Mouse (Mus musculus) liver, embryonic 14.5 days (tissue): ENCODE measurements around the gene Zfp664. TPM values are rescaled to one million over a fixed set of nuclear protein-coding genes. Genes with fewer than 3 reads are reported as not detected.

Experiments
- ATAC-seq: fragments of 200-750 bp; cut with Nextera tagmentation; 2 replicates; pipeline ENCODE4 v1.8.0; 2017; ENCODE audit warnings: moderate number of reproducible peaks, mild to moderate bottlenecking, moderate library complexity; ENCODE audit not compliant: insufficient read depth
- DNase-seq, 3 experiments: peaks; one replicate each; pipeline ENCODE4 v3.0.0-alpha.2; 2012 to 2013; ENCODE audit warnings: low read depth in 3 of 3, low spot score in 3 of 3
- H3K27ac ChIP-seq: fragments of 300-500 bp; sonication (generic); 2 replicates; pipeline ENCODE4 v1.5.1; 2014; ENCODE audit warnings: moderate library complexity, mild to moderate bottlenecking, control low read depth, inconsistent platforms
- H3K27me3 ChIP-seq: fragments of 300-500 bp; sonication (generic); 2 replicates; pipeline ENCODE4 v1.6.1; 2014; ENCODE audit warnings: mild to moderate bottlenecking, low read length, moderate library complexity; ENCODE audit not compliant: control insufficient read depth, insufficient read depth
- H3K36me3 ChIP-seq: fragments of 300-500 bp; sonication (generic); replicated peaks from 2 replicates; pipeline ENCODE4 v1.6.1; 2014; ENCODE audit warnings: low read depth; ENCODE audit not compliant: control insufficient read depth, insufficient read depth
- H3K4me1 ChIP-seq, 2 experiments: fragments of 200-500 bp in 1 of 2; fragments of 300-500 bp in 1 of 2; sonication (generic) in 1 of 2; replicated peaks; 2 replicates each; pipeline ENCODE4 v1.6.1; 2012 to 2014; ENCODE audit warnings: antibody characterized with exemption in 1 of 2, inconsistent platforms in 1 of 2, low read length in 1 of 2; ENCODE audit not compliant: control insufficient read depth in 2 of 2, insufficient read depth in 2 of 2
- H3K4me2 ChIP-seq: fragments of 300-500 bp; sonication (generic); 2 replicates; pipeline ENCODE4 v1.6.1; 2014; ENCODE audit warnings: low read depth, mild to moderate bottlenecking, control low read depth, moderate library complexity
- H3K4me3 ChIP-seq, 2 experiments: fragments of 200-500 bp in 1 of 2; fragments of 300-500 bp in 1 of 2; sonication (generic) in 1 of 2; 2 replicates each; pipeline ENCODE4 v1.5.1; 2012 to 2014; ENCODE audit warnings: low read depth in 2 of 2, low read length in 2 of 2, mild to moderate bottlenecking in 2 of 2, control low read depth in 1 of 2, inconsistent platforms in 1 of 2, moderate library complexity in 1 of 2; ENCODE audit not compliant: insufficient read depth in 1 of 2
- H3K9ac ChIP-seq: fragments of 300-500 bp; sonication (generic); replicated peaks from 2 replicates; pipeline ENCODE4 v1.6.1; 2014; ENCODE audit warnings: mild to moderate bottlenecking, control low read depth, moderate library complexity
- H3K9me3 ChIP-seq: fragments of 300-500 bp; sonication (generic); 2 replicates; pipeline ENCODE4 v1.6.1; 2016; ENCODE audit warnings: low read length, mixed read lengths; ENCODE audit not compliant: control insufficient read depth
- CTCF ChIP-seq: IDR thresholded peaks from 2 replicates; pipeline ENCODE4 v1.5.1; 2016; ENCODE audit warnings: antibody characterized with exemption, low read depth, control low read depth
- EP300 ChIP-seq: IDR thresholded peaks from 2 replicates; pipeline ENCODE4 v1.6.1; 2016; ENCODE audit warnings: antibody characterized with exemption, low read depth
- WGBS: fragments of 180-500 bp; shearing (Covaris S2); extraction: QIAGEN DNeasy Blood & Tissue Kit; methylation state at CpG from one replicate; pipeline ENCODE4 v1.1.7; 2014; ENCODE audit not compliant: insufficient replicate concordance; 5-methylcytosine and 5-hydroxymethylcytosine counted together
- polyA plus RNA-seq, 2 experiments: library from polyadenylated mRNA; depleted of rRNA in 1 of 2; stranded (reverse) in 1 of 2; unstranded in 1 of 2; fragments of >200 nt; fragmentation: Nextera tagmentation in 1 of 2; extraction: Ambion mirVana in 1 of 2; gene quantifications; 2 replicates each; pipeline versions ENCODE4 v1.2.1 to v1.2.3; 2012 to 2014

Gene Zfp664
- polyA plus RNA-seq, 2 experiments: 7.9 to 10.6 TPM

- TF ChIP-seq CTCF: no peak
- no peak for TF ChIP-seq EP300
- H3K27me3 ChIP-seq: no peaks in the 10 kb centered on the region
- H3K4me2 ChIP-seq: no peak overlapping the region
- 65% methylated on average over 10 of the region's 10 CpGs for WGBS
- no peaks in the 10 kb centered on the region for H3K4me1 ChIP-seq
- no peaks in the 10 kb centered on the region for H3K9me3 ChIP-seq
- DNase-seq (no peak), ATAC-seq (no peak)
- no peak overlapping the region for H3K9ac ChIP-seq
- no peak overlapping the region for H3K27ac ChIP-seq
- H3K36me3 ChIP-seq: no peaks in the 10 kb centered on the region
- H3K4me3 ChIP-seq: no peak overlapping the region
Observed at GRCm38 (mm10) chr5:124902195-124902594, 39.7 kb downstream of the Zfp664 start.

GRCm38 (mm10) chr5:124903852-124904251, 41.4 kb downstream of the Zfp664 start:
- H3K36me3 ChIP-seq: no peaks in the 10 kb centered on the region
- H3K27me3 ChIP-seq: no peaks in the 10 kb centered on the region
- H3K4me2 ChIP-seq: no peak overlapping the region
- H3K4me1 ChIP-seq: no peaks in the 10 kb centered on the region
- H3K9ac ChIP-seq: no peak overlapping the region
- H3K27ac ChIP-seq: no peak overlapping the region
- TF ChIP-seq EP300: no peak
- DNase-seq: no peak
- H3K9me3 ChIP-seq: no peaks in the 10 kb centered on the region
- 59% methylated on average over 4 of the region's 4 CpGs for WGBS
- ATAC-seq: no peak
- H3K4me3 ChIP-seq: no peak overlapping the region

- 56% methylated on average over 13 of the region's 13 CpGs for WGBS
- H3K4me1 ChIP-seq: no peaks in the 10 kb centered on the region
- H3K9me3 ChIP-seq: no peaks in the 10 kb centered on the region
- H3K27me3 ChIP-seq: no peaks in the 10 kb centered on the region
- DNase-seq (no peak), ATAC-seq (no peak)
- TF ChIP-seq CTCF (no peak), EP300 (no peak)
- H3K4me3 ChIP-seq: no peak overlapping the region
- H3K27ac ChIP-seq: no peak overlapping the region
- no peaks in the 10 kb centered on the region for H3K36me3 ChIP-seq
- H3K9ac ChIP-seq: no peak overlapping the region
- H3K4me2 ChIP-seq: no peak overlapping the region
Observed at GRCm38 (mm10) chr5:124906890-124907289, 44.4 kb downstream of the Zfp664 start.

GRCm38 (mm10) chr5:124908860-124909259, 46.4 kb downstream of the Zfp664 start:
- H3K27me3 ChIP-seq: no peaks in the 10 kb centered on the region
- TF ChIP-seq CTCF (peak; percentile 84), EP300 (no peak)

GRCm38 (mm10) chr5:124912276-124912675, 49.8 kb downstream of the Zfp664 start:
- ATAC-seq: no peak
- WGBS: 46% methylated on average over 5 of the region's 7 CpGs

More at GRCm38 (mm10) chr5:124908860-124909259, 46.4 kb downstream of the Zfp664 start:
- 13% methylated on average over 5 of the region's 5 CpGs for WGBS
- Histone ChIP-seq H3K27ac (no peak overlapping the region), H3K4me3 (no peak overlapping the region), H3K4me1 (no peaks in the 10 kb centered on the region), H3K9me3 (no peaks in the 10 kb centered on the region), H3K36me3 (no peaks in the 10 kb centered on the region), H3K4me2 (no peak overlapping the region), H3K9ac (no peak overlapping the region)
- DNase-seq: peak in 1 of 3 experiments; percentile 19
- no peak for ATAC-seq

More at GRCm38 (mm10) chr5:124912276-124912675, 49.8 kb downstream of the Zfp664 start:
- Histone ChIP-seq H3K4me2 (no peak overlapping the region), H3K9me3 (no peaks in the 10 kb centered on the region), H3K27ac (no peak overlapping the region), H3K27me3 (no peaks in the 10 kb centered on the region), H3K9ac (no peak overlapping the region), H3K4me3 (no peak overlapping the region), H3K4me1 (no peaks in the 10 kb centered on the region), H3K36me3 (no peaks in the 10 kb centered on the region)
- no peak for DNase-seq
- TF ChIP-seq CTCF (no peak), EP300 (no peak)
